Mouse (Mus musculus) embryonic facial prominence, embryonic 13.5 days (tissue): ENCODE measurements around the gene Ccdc24. TPM values are rescaled to one million over a fixed set of nuclear protein-coding genes. Genes with fewer than 3 reads are reported as not detected.

Experiments
- ATAC-seq: fragments of 200-750 bp; cut with Nextera tagmentation; 2 replicates; pipeline ENCODE4 v1.8.0; 2017; ENCODE audit warnings: low read depth; ENCODE audit not compliant: insufficient number of reproducible peaks, insufficient read depth, low FRiP score, low TSS enrichment
- H3K27ac ChIP-seq: fragments of 300-500 bp; sonication (generic); 2 replicates; pipeline ENCODE4 v1.5.1; 2015; ENCODE audit warnings: moderate library complexity, mild to moderate bottlenecking, inconsistent platforms
- H3K27me3 ChIP-seq: fragments of 300-500 bp; sonication (generic); 2 replicates; pipeline ENCODE4 v1.6.1; 2015; ENCODE audit warnings: mild to moderate bottlenecking, inconsistent platforms
- H3K36me3 ChIP-seq: fragments of 300-500 bp; sonication (generic); 2 replicates; pipeline ENCODE4 v1.6.1; 2015; ENCODE audit warnings: mild to moderate bottlenecking, inconsistent platforms
- H3K4me1 ChIP-seq: fragments of 300-500 bp; sonication (generic); 2 replicates; pipeline ENCODE4 v1.6.1; 2015; ENCODE audit warnings: inconsistent platforms
- H3K4me2 ChIP-seq: fragments of 300-500 bp; sonication (generic); 2 replicates; pipeline ENCODE4 v1.6.1; 2015; ENCODE audit warnings: moderate library complexity, mild to moderate bottlenecking, inconsistent platforms
- H3K4me3 ChIP-seq: fragments of 300-500 bp; sonication (generic); 2 replicates; pipeline ENCODE4 v1.5.1; 2015; ENCODE audit warnings: mild to moderate bottlenecking, inconsistent platforms
- H3K9ac ChIP-seq: fragments of 300-500 bp; sonication (generic); 2 replicates; pipeline ENCODE4 v1.6.1; 2015; ENCODE audit warnings: mild to moderate bottlenecking, inconsistent platforms
- H3K9me3 ChIP-seq: fragments of 300-500 bp; sonication (generic); 2 replicates; pipeline ENCODE4 v1.6.1; 2016; ENCODE audit warnings: inconsistent platforms
- WGBS: fragments of 180-500 bp; shearing (Covaris S2); methylation state at CpG from one replicate; pipeline ENCODE4 v1.1.7; 2015; ENCODE audit warnings: mixed read lengths; 5-methylcytosine and 5-hydroxymethylcytosine counted together
- polyA plus RNA-seq: library from polyadenylated mRNA; unstranded; fragments of >200 nt; fragmentation: Nextera tagmentation; extraction: Ambion mirVana; gene quantifications from 2 replicates; pipeline ENCODE4 v1.2.1, GENCODE M21; 2015

Ccdc24 gene
- polyA plus RNA-seq, 1 experiment from 2014 or later: 1.9 TPM

- Histone ChIP-seq H3K36me3 (0 out of 2 replicates have a peak, but pooled peaks cover 2% of the 10 kb centered on the region), H3K9me3 (no peaks in the 10 kb centered on the region), H3K27me3 (no peaks in the 10 kb centered on the region), H3K4me1 (0 out of 2 replicates have a peak, but pooled peaks cover 6% of the 10 kb centered on the region), H3K9ac (no peak overlapping the region), H3K27ac (no peak overlapping the region), H3K4me2 (no peak overlapping the region), H3K4me3 (no peak overlapping the region)
- WGBS: 62% methylated on average over 7 of the region's 7 CpGs
- ATAC-seq: no peak
Measured at GRCm38 (mm10) chr4:117850871-117851270, 21.5 kb downstream of the Ccdc24 start.

DNA sequence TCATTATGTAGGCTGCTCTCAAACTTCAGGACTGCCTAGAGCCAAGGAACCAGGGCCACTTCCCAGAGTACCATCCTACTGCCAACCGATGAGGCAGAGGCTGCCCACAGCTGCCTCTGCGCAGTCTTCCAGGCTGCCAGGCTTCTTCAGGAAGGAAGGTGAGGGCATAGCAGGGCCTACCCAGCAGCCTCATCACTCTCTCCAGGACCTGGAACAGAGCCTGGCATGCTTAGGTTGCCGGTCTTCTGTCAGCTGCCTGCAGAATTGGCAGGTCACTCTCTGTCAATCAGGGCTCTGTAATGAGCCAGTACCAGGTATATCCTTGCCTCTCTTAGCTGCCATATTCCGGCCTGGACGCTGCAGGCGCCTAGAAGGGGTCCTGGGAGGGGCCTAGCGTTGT, 22.2 kb downstream of the Ccdc24 start:
- ATAC-seq: no peak
- no peaks in the 10 kb centered on the region for H3K9me3 ChIP-seq
- no peaks in the 10 kb centered on the region for H3K27me3 ChIP-seq
- H3K4me2 ChIP-seq: no peak overlapping the region
- no peak overlapping the region for H3K9ac ChIP-seq
- 72% methylated on average over 7 of the region's 7 CpGs for WGBS
- no peak overlapping the region for H3K4me3 ChIP-seq
- H3K4me1 ChIP-seq: 0 out of 2 replicates have a peak, but pooled peaks cover 2% of the 10 kb centered on the region
- H3K36me3 ChIP-seq: peaks cover 9% of the 10 kb centered on the region; the same call in 1 of the 2 replicates
- no peak overlapping the region for H3K27ac ChIP-seq

- WGBS: 41% methylated on average over 5 of the region's 5 CpGs
- Histone ChIP-seq H3K36me3 (peaks cover 9% of the 10 kb centered on the region; the same call in 1 of the 2 replicates), H3K9ac (no peak overlapping the region), H3K27ac (no peak overlapping the region), H3K4me1 (no peaks in the 10 kb centered on the region), H3K9me3 (no peaks in the 10 kb centered on the region), H3K4me2 (no peak overlapping the region), H3K27me3 (no peaks in the 10 kb centered on the region), H3K4me3 (no peak overlapping the region)
- ATAC-seq: no peak
Measured at GRCm38 (mm10) chr4:117849506-117849905, 22.9 kb downstream of the Ccdc24 start.

DNA sequence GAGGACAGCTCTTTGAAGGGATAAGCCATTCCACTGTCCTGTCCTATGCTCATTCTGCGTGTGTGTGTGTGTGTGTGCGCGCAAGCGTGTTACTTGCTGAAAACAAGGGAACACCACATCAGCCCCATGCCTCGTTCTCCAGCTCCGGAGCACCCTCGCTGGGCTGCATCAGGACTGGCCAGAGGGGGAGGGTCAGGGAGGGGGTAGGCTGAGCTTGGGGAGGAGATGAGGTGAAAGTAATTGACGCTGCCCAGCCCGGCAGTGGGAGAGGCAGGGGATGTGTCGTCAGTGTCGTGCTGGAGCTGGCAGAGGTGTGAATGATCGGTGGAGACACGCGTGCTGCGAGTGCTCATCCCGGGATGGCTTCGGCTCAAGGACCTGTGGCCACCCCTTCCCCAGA, 23.3 kb downstream of the Ccdc24 start:
- no peak overlapping the region for H3K4me2 ChIP-seq
- ATAC-seq: no peak
- 70% methylated on average over 17 of the region's 17 CpGs for WGBS

DNA sequence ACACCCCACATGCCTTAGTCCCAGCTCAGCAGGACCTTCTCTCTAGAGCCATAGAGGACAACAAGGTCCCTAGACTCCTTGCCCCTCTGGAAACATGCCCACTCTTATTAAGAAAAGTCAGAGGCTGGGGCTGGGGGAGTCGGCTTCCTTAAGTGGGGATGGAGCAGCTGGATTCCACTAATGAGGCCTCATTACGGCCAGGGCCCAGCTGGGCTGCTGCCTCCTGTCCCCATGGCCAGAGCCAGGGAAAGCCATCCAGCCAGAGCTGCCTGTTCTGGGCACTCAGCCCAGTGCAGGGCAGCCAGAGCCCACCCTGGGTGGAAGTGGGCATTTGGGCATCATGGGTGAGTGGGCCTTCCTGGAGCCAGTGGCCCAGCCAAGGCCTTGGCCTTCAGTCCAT, 25.3 kb downstream of the Ccdc24 start:
- peaks cover 22% of the 10 kb centered on the region; the same call in 1 of the 2 replicates for H3K36me3 ChIP-seq
- H3K4me3 ChIP-seq: no peak overlapping the region
- H3K27ac ChIP-seq: no peak overlapping the region
- 53% methylated on average over 2 of the region's 2 CpGs for WGBS
- H3K9me3 ChIP-seq: no peaks in the 10 kb centered on the region
- ATAC-seq: no peak
- no peaks in the 10 kb centered on the region for H3K4me1 ChIP-seq
- H3K27me3 ChIP-seq: no peaks in the 10 kb centered on the region
- H3K9ac ChIP-seq: no peak overlapping the region
- no peak overlapping the region for H3K4me2 ChIP-seq

More for the DNA sequence above, 23.3 kb downstream of the Ccdc24 start:
- H3K9me3 ChIP-seq: no peaks in the 10 kb centered on the region
- H3K27ac ChIP-seq: no peak overlapping the region
- no peak overlapping the region for H3K9ac ChIP-seq
- H3K27me3 ChIP-seq: no peaks in the 10 kb centered on the region
- no peaks in the 10 kb centered on the region for H3K4me1 ChIP-seq
- H3K4me3 ChIP-seq: no peak overlapping the region
- H3K36me3 ChIP-seq: peaks cover 11% of the 10 kb centered on the region; the same call in 1 of the 2 replicates

GRCm38 (mm10) chr4:117846261-117846660, 26.1 kb downstream of the Ccdc24 start:
- 92% methylated on average over 4 of the region's 4 CpGs for WGBS
- H3K4me1 ChIP-seq: no peaks in the 10 kb centered on the region

GRCm38 (mm10) chr4:117845316-117845715, 27.0 kb downstream of the Ccdc24 start:
- Histone ChIP-seq H3K4me3 (no peak overlapping the region), H3K27me3 (no peaks in the 10 kb centered on the region), H3K9me3 (no peaks in the 10 kb centered on the region), H3K9ac (no peak overlapping the region), H3K36me3 (peaks cover 22% of the 10 kb centered on the region; the same call in 1 of the 2 replicates), H3K4me2 (no peak overlapping the region), H3K27ac (no peak overlapping the region), H3K4me1 (no peaks in the 10 kb centered on the region)
- no peak for ATAC-seq
- WGBS: 83% methylated on average over 11 of the region's 11 CpGs

More at GRCm38 (mm10) chr4:117846261-117846660, 26.1 kb downstream of the Ccdc24 start:
- no peak for ATAC-seq
- H3K27me3 ChIP-seq: no peaks in the 10 kb centered on the region
- H3K9ac ChIP-seq: no peak overlapping the region
- no peaks in the 10 kb centered on the region for H3K9me3 ChIP-seq
- H3K27ac ChIP-seq: no peak overlapping the region
- H3K4me3 ChIP-seq: no peak overlapping the region
- peaks cover 22% of the 10 kb centered on the region; the same call in 1 of the 2 replicates for H3K36me3 ChIP-seq
- H3K4me2 ChIP-seq: no peak overlapping the region

GRCm38 (mm10) chr4:117844467-117844866, 27.9 kb downstream of the Ccdc24 start:
- H3K27me3 ChIP-seq: no peaks in the 10 kb centered on the region
- no peak for ATAC-seq
- no peaks in the 10 kb centered on the region for H3K4me1 ChIP-seq
- no peaks in the 10 kb centered on the region for H3K9me3 ChIP-seq
- WGBS: 85% methylated on average over 5 of the region's 5 CpGs
- no peak overlapping the region for H3K4me3 ChIP-seq
- peaks cover 22% of the 10 kb centered on the region; the same call in 1 of the 2 replicates for H3K36me3 ChIP-seq
- no peak overlapping the region for H3K4me2 ChIP-seq
- no peak overlapping the region for H3K9ac ChIP-seq
- H3K27ac ChIP-seq: no peak overlapping the region

DNA sequence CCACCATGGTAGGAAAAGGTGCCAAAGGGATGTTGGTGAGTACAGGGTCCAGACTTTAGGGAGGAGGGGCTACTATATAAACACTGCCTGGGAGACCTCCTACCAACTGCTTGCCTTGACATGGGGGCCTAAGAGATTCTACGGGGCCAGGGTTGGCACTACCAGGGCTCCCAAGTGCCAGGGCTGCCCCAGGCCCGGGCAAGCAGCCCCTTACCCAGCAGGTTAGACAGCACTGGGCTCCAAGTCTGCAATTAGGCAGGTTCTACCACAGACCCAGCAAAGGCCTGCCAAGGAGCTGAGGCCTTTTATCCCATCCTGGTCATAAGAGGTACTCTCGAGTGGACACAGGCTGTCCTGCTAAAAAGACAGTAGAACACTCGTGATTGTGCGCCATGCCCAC, 29.3 kb downstream of the Ccdc24 start:
- no peaks in the 10 kb centered on the region for H3K27me3 ChIP-seq
- no peak overlapping the region for H3K9ac ChIP-seq
- H3K9me3 ChIP-seq: no peaks in the 10 kb centered on the region
- peaks cover 22% of the 10 kb centered on the region; the same call in 1 of the 2 replicates for H3K36me3 ChIP-seq
- 86% methylated on average over 5 of the region's 5 CpGs for WGBS
- no peak overlapping the region for H3K4me3 ChIP-seq
- H3K4me2 ChIP-seq: no peak overlapping the region
- no peak for ATAC-seq
- H3K27ac ChIP-seq: no peak overlapping the region
- H3K4me1 ChIP-seq: no peaks in the 10 kb centered on the region

DNA sequence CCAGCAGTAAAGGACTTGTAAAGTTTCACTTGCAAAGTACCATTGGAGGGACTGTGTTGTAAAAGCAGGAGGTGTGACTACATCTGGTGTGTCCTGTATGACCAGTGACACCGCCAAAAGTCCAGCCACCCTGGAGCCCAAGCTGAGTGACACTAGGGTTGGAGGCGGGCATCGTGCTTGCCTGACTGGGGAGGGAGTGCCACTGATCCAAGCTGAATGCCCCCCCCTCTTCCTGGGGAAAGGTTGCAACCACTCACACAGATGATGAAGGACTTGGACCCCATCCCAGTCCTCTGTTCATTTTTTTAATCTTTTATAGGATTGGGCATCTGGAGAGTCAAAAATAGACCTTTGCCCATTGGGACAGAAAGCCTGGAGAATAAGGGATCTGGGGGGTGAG, 30.8 kb downstream of the Ccdc24 start:
- no peak overlapping the region for H3K4me3 ChIP-seq
- H3K9me3 ChIP-seq: no peaks in the 10 kb centered on the region
- WGBS: 72% methylated on average over 3 of the region's 3 CpGs
- H3K27ac ChIP-seq: no peak overlapping the region
- H3K4me2 ChIP-seq: no peak overlapping the region
- H3K9ac ChIP-seq: no peak overlapping the region
- no peaks in the 10 kb centered on the region for H3K27me3 ChIP-seq
- peaks cover 22% of the 10 kb centered on the region; the same call in 1 of the 2 replicates for H3K36me3 ChIP-seq
- no peak for ATAC-seq
- H3K4me1 ChIP-seq: peaks cover 11% of the 10 kb centered on the region

DNA sequence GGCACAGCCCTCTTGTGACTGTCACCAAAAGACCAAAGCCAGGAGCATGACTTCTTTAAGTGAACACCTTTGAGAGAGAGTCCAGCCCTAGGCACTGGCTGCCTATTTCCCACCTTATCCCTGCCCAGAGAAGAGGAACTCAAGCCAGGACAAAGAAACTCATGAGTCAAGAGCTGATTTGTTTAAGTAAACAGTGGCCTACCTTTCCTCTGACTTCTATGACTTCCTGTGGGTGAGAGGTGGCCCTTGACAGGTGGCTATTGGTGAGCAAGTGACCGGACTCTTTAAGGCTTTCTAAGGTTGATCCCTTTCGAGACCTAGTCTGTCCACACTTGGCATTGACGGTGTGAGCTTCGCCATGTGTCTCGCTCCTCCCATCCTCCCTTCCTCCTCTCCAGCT, 31.5 kb downstream of the Ccdc24 start:
- H3K9me3 ChIP-seq: no peaks in the 10 kb centered on the region
- no peak for ATAC-seq
- H3K27me3 ChIP-seq: no peaks in the 10 kb centered on the region
- 91% methylated on average over 5 of the region's 5 CpGs for WGBS
- H3K36me3 ChIP-seq: peaks cover 20% of the 10 kb centered on the region; the same call in 1 of the 2 replicates
- H3K4me2 ChIP-seq: no peak overlapping the region
- no peak overlapping the region for H3K9ac ChIP-seq
- peaks cover 11% of the 10 kb centered on the region for H3K4me1 ChIP-seq
- no peak overlapping the region for H3K27ac ChIP-seq
- no peak overlapping the region for H3K4me3 ChIP-seq

DNA sequence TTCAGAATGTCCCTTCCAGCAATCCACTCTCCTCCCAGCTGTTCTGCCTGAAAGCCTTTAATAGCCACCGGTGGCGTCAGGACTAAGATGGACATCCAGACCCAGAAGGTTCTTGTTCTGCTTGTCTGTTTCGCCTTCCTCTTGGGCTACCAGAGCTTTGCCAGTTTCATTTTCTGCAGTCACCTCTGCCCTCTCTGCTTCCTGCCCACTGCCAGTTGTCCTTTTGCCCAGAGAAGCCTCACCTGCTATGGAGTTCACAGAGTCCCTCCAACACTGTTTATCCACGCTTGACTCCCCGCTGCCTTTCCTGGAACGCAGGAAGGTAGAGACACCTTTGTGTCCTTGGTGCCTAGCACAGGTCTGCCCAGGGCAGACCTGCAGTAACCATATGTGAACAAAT, 33.0 kb downstream of the Ccdc24 start:
- Histone ChIP-seq H3K9me3 (no peaks in the 10 kb centered on the region), H3K4me3 (no peak overlapping the region), H3K36me3 (0 out of 2 replicates have a peak, but pooled peaks cover 14% of the 10 kb centered on the region), H3K9ac (no peak overlapping the region), H3K27ac (no peak overlapping the region), H3K4me1 (peaks cover 16% of the 10 kb centered on the region), H3K27me3 (no peaks in the 10 kb centered on the region), H3K4me2 (no peak overlapping the region)
- 78% methylated on average over 6 of the region's 6 CpGs for WGBS
- ATAC-seq: no peak
